Mouse (Mus musculus) spleen, adult 12 weeks (tissue): ENCODE data around the gene Kcnk13.

ENCODE experiments used
- DNase-seq: peaks from one replicate; pipeline ENCODE4 v3.0.0; 2022; ENCODE audit warnings: low spot score

Kcnk13 gene

GRCm38 (mm10) chr12:100015146-100015545 lies 50.8 kb downstream of the Kcnk13 start:
- no peak for DNase-seq

GRCm38 (mm10) chr12:100017709-100018108 lies 53.4 kb downstream of the Kcnk13 start:
- DNase-seq, result no peak

GRCm38 (mm10) chr12:100022490-100022889 lies 58.2 kb downstream of the Kcnk13 start:
- DNase-seq, result no peak

- DNase-seq, result no peak
Measured at GRCm38 (mm10) chr12:100023821-100024365, 59.6 kb downstream of the Kcnk13 start.

GRCm38 (mm10) chr12:100025675-100026074 lies 61.4 kb downstream of the Kcnk13 start:
- no peak for DNase-seq

- DNase-seq, result no peak
Measured at GRCm38 (mm10) chr12:100026715-100027245, 62.5 kb downstream of the Kcnk13 start.

- DNase-seq, result no peak
Measured at GRCm38 (mm10) chr12:100027281-100027680, 63.0 kb downstream of the Kcnk13 start.

GRCm38 (mm10) chr12:100031681-100032080 lies 67.4 kb downstream of the Kcnk13 start:
- DNase-seq, result no peak

GRCm38 (mm10) chr12:100032521-100032920 lies 68.2 kb downstream of the Kcnk13 start:
- no peak for DNase-seq

- DNase-seq, result no peak
Measured at GRCm38 (mm10) chr12:100038741-100039262, 74.5 kb downstream of the Kcnk13 start.

GRCm38 (mm10) chr12:100042116-100042515 lies 77.8 kb downstream of the Kcnk13 start:
- no peak for DNase-seq

- no peak for DNase-seq
Measured at GRCm38 (mm10) chr12:100044704-100045103, 80.4 kb downstream of the Kcnk13 start.

- no peak for DNase-seq
Measured at GRCm38 (mm10) chr12:100050552-100050951, 86.3 kb downstream of the Kcnk13 start.

GRCm38 (mm10) chr12:100053617-100054016 lies 89.3 kb downstream of the Kcnk13 start:
- no peak for DNase-seq

- DNase-seq, result no peak
Measured at GRCm38 (mm10) chr12:100061071-100061470, 96.8 kb downstream of the Kcnk13 start.

GRCm38 (mm10) chr12:100061826-100062225 lies 97.5 kb downstream of the Kcnk13 start:
- DNase-seq, result no peak

GRCm38 (mm10) chr12:100062584-100062983 lies 98.3 kb downstream of the Kcnk13 start:
- DNase-seq, result no peak

- no peak for DNase-seq
Measured at GRCm38 (mm10) chr12:100065109-100065508, 100.8 kb downstream of the Kcnk13 start.

GRCm38 (mm10) chr12:100067477-100067876 lies 103.2 kb downstream of the Kcnk13 start:
- DNase-seq, result no peak

- DNase-seq, result no peak
Measured at GRCm38 (mm10) chr12:100073201-100073672, 108.9 kb downstream of the Kcnk13 start.

GRCm38 (mm10) chr12:100075715-100076114 lies 111.4 kb downstream of the Kcnk13 start:
- DNase-seq, result no peak

GRCm38 (mm10) chr12:100079636-100080286 lies 115.5 kb downstream of the Kcnk13 start:
- no peak for DNase-seq

- DNase-seq, result no peak
Measured at GRCm38 (mm10) chr12:100088026-100088425, 123.7 kb downstream of the Kcnk13 start.
